Mouse (Mus musculus) embryo, embryonic 10 days (tissue): Measurements from ENCODE around the gene Zfp266.

ENCODE experiments used
- DNase-seq: peaks from one replicate; pipeline ENCODE4 v3.0.0-alpha.2; 2015; ENCODE audit warnings: low spot score

Gene Zfp266

DNA sequence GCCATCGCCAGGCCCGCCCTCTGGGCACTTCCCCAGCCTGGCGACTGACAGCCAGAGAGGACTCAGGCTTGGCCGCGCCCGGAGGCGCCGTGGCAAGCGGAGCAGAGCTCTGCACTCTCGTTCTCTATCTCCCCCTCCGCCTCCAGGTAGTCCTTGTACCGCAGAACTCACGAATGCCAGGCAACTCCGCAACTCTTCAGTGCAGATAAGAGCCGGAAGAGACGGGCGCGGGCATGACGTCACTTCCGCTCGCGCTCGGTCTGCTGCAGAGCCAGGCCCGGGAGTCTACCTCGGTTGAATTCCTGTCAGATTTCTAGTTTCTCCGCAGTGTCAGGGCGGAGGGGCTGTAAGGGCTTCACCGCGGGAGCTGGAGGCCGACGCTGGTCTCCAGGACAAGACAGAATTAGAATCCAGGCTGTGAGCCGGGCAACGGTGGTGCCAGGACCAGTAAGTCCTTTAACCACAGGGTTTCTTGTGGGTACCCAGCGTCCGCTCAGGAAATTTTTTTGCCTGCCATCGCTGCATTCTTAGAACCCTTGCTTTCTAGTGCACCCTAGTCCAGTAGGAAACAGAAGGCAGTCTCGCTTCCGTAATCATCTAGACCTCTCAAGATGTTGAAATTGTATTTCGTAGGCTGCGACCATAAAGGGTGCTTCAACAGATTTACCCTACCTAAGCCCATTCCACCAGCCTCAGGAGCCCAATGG, 28.5 kb downstream of the Zfp266 start, which contains the start of gene Zfp426:
Gene Zfp426 (minus strand): TSS at position 220 of the 707 bp plus-strand sequence.
- peak; percentile 96 for DNase-seq

DNA sequence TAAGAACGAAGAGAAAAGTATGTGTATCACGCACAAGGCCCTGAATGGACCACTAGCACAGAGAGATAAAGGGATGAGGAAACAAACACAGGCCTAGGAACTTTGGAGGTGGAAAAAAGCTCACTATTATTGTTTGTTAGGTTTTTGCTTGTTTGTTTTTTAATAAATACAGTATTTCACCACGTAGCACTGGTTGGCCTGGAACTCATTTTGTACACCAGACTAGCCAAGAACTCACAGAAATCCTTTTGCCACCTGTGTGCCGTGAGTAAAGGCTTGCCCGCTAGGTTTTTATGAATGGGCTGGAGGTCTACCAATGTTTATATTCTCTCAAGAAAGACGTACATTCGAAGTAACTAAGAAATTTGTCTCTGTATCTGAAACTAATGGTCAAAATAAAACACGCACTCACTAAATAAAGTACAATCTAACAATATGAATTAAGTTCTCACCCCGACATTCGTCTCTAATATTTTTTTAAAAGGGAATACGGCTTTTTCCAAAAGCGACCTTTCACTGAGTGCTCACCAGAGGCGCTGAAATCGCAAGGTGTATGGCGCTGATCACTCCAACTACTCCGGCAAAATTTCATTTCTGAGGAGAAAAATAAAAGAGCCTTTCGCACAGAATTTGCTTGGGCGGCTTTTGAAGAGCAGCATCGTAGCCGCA, 29.2 kb downstream of the Zfp266 start:
- DNase-seq: no peak

DNA sequence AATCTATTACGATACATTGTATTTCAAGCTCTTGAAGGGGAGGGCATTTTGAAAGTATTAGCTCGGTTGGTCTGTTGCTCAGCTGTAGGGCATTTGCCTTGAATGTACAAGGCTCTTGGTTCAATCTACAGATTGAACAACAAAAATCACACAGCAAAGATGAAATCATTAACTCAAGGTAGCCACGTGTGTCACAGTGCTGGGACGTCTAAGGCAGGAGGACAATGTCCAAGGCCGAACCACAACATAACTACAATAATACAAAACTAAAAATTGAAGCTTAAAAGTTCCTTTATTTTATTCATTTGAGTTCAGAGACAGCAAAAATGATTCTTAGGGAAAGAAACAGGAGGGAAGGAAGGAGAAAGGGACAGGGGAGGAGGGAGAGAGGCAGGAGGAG, 31.7 kb downstream of the Zfp266 start:
- DNase-seq: no peak

DNA sequence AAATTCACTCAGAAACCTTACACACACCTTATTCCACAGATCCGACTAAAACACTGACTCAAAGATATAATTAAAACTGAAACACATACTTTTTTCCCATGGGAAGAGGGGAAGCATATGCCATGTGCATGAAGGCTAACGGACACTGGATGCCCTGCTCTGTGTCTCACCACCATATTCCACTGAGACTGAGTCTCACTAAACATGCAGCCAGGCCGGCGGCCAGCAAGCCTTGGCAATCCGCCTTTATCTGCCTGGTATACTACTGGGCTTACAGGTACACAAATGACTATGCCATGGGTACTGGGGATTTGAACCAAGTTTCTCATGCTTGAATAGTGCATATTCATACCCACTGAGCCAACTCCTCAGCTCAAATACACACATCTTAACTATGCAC, 41.8 kb downstream of the Zfp266 start:
- DNase-seq: no peak

DNA sequence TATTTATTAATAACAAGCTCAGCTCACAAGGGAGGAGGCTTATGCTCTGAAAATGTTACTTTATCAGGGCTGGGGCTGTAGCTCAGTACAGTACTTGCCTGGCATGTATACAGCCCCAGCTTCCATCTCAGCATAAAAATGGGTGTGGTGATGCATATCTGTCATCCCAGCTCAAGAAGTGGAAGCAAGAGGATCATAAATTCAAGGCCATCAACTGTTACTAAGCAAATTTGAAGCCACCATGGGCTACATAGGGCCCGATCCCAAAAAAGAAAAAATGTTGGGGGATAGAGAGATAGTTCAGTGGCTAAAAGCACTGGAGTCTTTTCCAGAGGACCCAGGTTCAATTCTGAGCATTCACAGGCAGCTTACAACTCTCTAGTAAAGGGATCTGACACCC, 44.6 kb downstream of the Zfp266 start:
- DNase-seq: no peak

DNA sequence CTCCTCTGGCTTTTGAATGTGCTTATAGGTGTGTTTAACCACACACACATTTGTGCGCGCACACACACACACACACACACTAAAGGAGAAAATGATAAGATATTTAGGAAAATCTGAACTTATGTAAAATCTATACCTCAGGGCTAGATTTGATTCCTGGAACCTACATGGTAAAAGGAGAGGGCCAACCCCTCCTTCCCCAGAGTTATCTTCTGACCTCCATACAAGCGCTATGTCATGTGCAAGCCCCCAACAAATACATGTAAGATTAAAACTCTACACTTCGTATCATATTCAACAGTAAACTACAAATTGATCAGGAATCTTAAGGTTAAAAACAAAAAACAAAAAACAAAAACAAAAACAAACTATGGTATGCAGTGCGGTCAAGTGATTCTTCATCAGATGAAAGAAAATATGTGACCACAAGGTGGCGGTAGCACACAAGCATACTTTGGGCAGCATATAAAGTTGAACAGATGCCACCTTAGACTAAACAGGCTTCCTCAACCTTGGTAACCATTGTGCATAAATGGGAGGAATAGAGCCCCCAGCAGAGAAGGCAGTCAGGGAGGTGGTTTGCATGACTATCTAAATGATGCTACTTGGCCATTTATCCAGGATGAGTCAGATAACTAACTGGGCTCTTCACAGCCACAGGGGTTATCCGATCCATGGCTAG, 54.3 kb downstream of the Zfp266 start:
- DNase-seq: peak; percentile 88

DNA sequence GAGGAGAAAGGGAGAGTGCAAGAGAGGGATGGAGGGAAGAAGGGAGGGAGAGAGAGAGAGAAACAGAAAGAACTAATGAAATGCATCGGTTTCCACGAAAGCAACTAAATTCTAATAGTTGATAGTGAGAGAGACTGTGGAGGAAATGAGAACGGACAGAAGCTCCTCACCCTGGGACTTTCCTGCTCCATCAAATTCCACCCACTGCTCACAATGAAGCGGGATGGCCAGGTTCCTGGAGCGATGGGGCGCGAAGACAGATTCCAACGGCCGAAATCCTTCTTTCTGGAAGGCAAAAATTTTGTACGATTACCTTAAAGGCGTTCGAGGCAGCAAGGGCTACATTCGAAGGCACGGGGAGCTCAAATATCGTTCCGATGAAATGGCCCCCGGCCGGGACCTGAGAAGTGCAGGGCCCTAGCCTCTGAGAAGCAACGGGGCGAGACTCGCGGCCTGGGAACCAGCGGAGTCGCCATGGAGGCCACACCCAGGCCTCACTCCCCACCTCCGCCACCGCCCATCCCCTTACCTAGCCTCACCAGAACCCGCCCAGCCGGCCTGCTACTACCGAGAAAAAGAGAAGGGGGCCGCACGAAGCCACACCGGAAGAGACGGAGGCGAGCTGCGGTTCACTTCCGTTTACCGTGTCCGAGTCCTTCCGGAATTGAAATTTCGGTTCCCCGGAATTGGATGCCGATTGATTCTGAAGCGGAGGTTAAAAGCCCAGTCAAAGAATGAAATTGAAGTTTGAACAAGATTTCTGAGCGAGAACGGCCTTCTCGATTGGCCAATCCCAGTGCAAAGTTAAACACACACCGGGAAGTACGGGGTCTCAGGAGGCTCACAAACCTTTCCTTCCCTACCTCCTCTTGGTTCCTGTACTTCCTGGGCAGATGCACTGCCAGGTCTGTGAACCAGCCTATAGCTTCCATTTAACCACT, 61.6 kb downstream of the Zfp266 start, which contains the start of gene Zfp26:
Gene Zfp26 (minus strand): TSS at position 786 of the 941 bp plus-strand sequence.
- peak; percentile 83 for DNase-seq

DNA sequence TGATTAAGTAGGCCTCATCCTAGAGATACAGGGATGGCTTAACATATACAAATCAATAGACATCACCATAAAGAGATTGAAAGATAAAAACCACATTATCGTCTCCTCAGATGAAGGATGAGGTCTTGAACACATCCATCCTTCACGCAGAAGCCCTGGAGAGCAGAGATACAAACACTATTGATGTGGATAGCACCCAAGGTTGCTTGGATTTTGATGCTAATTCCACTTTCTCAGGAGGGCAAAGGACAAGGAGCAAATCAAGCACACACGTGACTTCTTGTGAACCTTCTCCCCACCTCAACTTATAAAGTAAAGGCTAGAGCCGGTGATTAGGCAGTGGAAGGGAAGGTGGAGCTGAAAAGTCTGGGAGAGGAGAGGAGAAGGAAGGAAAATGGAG, 67.6 kb downstream of the Zfp266 start:
- DNase-seq: no peak

DNA sequence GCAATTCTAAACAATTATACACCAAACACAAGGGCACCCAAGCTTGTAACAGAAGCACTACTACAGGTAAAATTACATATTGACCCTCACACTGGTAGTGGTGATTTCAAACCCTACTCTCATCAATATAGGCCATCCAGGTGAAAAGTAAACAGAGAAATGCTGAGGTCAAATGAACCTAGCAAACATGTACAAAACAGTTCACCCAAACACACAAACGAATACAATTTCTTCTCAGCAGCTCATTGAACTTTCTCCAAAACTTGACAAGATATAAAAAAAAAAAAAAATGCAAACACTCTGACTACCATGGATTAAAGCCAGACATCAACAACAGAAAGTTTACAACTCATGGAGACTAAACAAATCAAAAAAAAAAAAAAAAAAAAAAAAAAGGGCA, 69.7 kb downstream of the Zfp266 start:
- DNase-seq: no peak
